Mouse (Mus musculus) testis, adult 2 months (tissue): ENCODE results near the gene Bend5.

Source experiments
- CTCF ChIP-seq: fragments of 200-500 bp; IDR thresholded peaks from 2 replicates; pipeline ENCODE4 v1.5.1; 2012; ENCODE audit warnings: low read depth, mild to moderate bottlenecking, inconsistent platforms, low read length, moderate library complexity; ENCODE audit not compliant: control insufficient read depth, insufficient read depth, insufficient replicate concordance
- POLR2A ChIP-seq: fragments of 200-500 bp; IDR thresholded peaks from 2 replicates; pipeline ENCODE4 v1.6.1; 2012; ENCODE audit warnings: low read depth, mild to moderate bottlenecking, inconsistent platforms, low read length, moderate library complexity; ENCODE audit not compliant: control insufficient read depth

DNA sequence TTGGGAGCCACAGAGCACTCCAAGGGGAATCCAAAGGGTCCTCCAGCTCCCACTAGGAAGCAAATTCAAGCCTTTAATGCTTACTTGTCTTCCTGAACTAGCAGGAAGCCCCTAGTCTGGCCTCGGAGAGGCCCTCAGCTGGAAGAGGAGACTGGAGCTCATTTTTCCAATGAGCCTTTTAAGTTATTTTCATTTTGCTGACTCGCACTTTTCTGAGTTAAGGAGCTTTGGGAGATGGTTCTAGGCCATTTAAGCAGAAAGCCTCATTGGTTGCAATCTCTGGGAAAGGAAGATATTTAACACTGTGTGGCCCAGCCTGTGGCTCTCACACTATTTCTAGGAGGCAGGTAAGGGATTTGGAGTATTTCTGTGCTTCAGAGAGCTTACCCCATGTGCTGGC, 55.0 kb downstream of the Bend5 start:
- no peak for TF ChIP-seq CTCF
- TF ChIP-seq POLR2A = no peak
